Mouse (Mus musculus): ENCODE results near the gene Abcc3.

Gene Abcc3

GRCm38 (mm10) chr11:94355521-94356217 lies 37.1 kb downstream of the Abcc3 start:
- no peak for DNase-seq (ENCODE audit: low read depth, low spot score)

DNA sequence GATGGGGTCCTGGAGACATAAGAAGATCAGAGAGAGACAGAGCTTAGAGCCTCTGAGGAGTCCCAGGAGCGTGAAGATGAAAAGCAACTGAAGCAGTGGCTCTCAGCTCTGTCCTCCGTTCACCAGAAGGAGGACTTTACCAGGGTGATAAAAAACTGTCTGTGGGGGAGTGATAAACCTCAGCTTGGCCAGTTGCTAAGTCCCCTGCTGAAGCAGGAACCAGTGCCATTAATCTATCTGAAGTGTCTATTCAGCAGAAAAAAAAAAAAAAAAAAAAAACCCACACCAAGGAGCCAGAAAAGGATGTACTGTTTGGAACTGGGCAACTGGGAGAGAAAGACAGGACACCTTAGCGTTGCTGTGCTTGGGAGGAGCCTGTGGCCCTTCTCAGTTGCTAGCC lies 41.7 kb downstream of the Abcc3 start:
- DNase-seq (ENCODE audit: low read depth, low spot score) = no peak

DNA sequence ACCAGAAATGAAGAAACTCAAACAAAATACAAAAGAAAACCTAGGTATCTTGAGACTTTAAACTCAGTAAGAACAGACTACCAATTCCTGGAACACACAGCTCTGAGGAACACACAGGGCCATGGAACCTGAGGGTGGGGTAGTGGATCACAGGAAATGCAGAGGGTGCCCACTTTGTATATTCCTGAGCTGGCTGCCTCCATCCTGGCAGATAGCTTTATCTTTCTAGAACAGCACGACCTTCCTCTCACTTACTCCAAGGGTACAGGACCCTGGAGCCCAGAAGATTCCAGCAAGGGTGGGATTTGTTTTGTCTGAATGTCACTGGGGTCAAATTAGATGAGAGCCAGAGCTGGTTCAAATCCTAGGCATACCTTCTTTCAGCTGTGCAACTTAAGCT lies 42.5 kb downstream of the Abcc3 start:
- no peak for DNase-seq (ENCODE audit: low read depth, low spot score)

DNA sequence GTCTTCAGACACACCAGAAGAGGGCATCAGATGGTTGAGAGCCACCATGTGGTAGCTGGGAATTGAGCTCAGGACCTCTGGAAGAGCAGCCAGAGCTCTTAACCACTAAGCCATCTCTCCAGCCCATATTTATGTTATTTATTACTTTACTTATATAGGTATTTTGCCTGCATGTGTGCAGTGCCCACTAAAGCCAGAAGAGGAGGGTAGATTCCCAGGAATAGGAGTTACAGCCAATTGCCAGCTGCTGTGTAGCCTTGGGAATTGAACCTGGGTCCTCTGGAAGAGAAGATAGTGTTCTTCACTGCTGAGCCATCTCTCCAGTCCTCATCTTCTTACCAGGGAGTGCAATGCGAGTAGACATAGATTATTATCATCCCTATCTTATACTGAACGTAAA lies 43.0 kb downstream of the Abcc3 start:
- DNase-seq (ENCODE audit: low read depth, low spot score) = no peak

- no peak for DNase-seq (ENCODE audit: low read depth, low spot score)
Observed at GRCm38 (mm10) chr11:94347063-94347575, 45.7 kb downstream of the Abcc3 start.

DNA sequence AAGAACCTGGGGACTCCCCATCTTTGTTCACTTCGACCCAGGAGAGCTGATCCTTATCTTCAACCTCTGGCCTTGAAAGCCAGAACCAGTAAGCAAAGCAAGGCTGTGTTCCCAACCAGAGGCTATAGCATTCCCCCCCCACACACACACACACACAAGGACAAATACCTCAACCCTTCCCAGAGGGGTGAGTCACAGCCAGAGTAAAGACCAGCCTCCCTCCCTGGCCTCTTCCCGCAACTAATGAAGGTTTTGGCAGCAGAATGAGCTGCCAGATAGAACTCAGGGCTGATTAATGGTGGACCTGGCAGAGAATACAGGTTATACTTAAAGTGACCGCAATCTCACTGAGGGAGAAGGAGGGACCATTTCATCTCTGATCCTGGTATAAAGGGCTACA lies 46.2 kb downstream of the Abcc3 start:
- DNase-seq (ENCODE audit: low read depth, low spot score) = no peak

- no peak for DNase-seq (ENCODE audit: low read depth, low spot score)
Observed at GRCm38 (mm10) chr11:94345926-94346325, 46.9 kb downstream of the Abcc3 start.

DNA sequence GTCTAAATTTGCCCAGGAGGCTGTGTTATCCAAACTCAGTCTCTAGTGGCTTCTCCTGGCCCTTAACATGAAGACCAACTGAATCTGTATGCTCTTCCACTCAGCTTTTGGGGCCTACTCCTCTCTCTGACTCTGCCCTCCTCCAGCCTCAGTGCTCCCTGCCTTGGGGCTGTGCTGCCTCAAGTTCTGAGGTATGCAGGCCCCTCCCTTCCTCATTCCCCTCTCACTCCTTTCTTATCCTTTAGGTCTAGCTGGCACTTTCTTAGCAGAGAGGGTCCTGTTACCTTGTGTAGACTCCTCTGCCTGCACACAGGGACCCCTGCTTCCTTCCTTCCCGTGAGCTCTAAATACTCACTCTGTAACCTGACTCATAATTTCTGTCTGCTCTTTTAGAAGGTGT lies 48.3 kb downstream of the Abcc3 start:
- no peak for DNase-seq (ENCODE audit: low read depth, low spot score)

GRCm38 (mm10) chr11:94343955-94344358 lies 48.8 kb downstream of the Abcc3 start:
- DNase-seq (ENCODE audit: low read depth, low spot score) = peak; percentile 23

GRCm38 (mm10) chr11:94342114-94342905 lies 50.5 kb downstream of the Abcc3 start:
- no peak for DNase-seq (ENCODE audit: low read depth, low spot score)

DNA sequence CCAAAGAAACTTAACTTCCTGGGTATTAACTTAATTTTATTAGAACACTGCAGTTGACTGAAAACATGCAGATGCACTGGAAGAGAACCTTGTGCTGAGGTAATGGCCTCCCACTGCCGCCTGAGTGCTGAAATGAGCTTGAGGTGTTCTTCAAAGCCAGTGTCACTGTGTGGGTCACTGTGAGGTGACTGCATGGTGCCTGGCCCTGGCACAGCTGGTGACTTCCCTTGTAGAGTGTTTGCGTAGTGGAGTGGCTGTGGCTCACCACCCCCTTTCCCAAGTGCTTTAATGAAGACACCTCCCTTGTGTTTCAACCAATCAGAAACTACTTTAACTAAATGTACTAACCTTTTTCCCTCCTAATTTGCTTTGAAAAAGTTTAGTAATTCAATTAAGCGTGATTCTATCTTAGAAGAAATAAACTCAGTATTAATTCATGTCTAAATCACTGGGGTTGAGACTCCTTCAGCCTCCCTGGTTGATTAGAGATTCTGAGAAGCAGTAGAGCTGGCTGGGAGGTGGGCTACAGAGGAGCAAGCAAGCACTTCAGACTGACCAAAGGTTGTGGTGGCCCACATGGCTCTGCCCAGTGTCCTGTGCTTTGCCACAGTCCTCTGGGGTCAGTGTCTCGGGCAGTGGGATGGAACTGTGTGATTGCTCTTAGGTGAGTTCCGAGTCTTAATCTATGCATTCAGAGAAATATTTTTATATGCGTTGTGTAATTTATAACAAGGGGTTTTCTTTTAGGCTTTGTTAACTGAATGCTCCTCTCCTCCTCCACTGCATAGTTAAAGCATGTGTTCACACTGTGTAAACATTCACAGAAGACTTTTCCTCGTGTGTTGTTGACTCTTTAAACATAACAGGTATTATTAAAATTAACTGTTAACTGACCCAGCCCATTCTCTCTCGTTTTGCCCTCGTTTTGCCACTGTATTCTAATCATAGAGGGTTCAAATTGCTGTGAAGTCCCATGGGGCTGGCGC lies 51.6 kb downstream of the Abcc3 start:
- no peak for DNase-seq (ENCODE audit: low read depth, low spot score)

GRCm38 (mm10) chr11:94339732-94340585 lies 52.8 kb downstream of the Abcc3 start:
- DNase-seq (ENCODE audit: low read depth, low spot score) = peak; percentile 44

GRCm38 (mm10) chr11:94338347-94338746 lies 54.5 kb downstream of the Abcc3 start:
- no peak for DNase-seq (ENCODE audit: low read depth, low spot score)

GRCm38 (mm10) chr11:94336551-94336950 lies 56.2 kb downstream of the Abcc3 start:
- no peak for DNase-seq (ENCODE audit: low read depth, low spot score)

DNA sequence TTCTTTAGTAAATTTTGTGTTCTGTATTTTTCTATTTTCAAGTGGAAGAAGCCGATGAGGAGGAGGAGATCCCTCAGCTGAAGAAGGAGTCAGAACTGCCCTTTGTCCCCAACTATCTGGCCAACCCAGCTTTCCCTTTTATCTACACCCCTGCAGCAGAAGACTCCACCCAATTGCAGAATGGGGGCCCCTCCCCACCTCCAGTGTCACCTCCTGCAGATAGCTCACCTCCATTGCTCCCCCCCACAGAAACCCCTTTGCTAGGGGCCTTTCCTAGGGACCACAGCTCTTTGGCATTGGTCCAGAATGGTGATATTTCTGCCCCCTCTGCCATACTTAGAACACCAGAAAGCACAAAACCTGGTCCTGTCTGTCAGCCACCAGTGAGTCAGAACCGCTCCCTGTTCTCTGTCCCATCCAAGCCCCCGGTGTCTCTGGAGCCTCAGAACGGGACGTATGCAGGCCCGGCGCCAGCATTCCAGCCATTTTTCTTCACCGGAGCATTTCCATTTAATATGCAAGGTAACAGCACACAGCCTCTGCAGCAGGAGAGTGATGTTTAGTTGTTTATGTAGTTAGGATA lies 58.3 kb downstream of the Abcc3 start:
- DNase-seq (ENCODE audit: low read depth, low spot score) = no peak

DNA sequence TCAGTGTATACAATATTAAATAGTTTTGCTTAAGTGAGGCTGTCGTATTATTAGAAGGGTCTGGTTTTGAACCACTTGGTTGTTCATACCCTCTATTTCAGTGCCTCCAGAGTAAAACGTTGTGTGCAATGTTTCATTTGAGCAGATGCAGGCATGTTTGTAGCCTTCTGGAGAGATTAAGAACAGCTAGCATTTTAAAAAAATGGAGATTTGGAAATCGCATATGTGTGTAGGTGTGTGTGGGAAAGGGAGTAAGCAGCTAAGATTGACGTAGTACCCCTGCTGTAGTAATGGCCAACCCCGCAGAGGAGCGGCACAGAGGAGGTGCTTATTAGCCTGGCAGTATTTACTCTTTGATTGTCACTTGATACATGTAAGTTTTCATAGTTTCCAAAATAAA lies 60.1 kb downstream of the Abcc3 start:
- DNase-seq (ENCODE audit: low read depth, low spot score) = no peak

DNA sequence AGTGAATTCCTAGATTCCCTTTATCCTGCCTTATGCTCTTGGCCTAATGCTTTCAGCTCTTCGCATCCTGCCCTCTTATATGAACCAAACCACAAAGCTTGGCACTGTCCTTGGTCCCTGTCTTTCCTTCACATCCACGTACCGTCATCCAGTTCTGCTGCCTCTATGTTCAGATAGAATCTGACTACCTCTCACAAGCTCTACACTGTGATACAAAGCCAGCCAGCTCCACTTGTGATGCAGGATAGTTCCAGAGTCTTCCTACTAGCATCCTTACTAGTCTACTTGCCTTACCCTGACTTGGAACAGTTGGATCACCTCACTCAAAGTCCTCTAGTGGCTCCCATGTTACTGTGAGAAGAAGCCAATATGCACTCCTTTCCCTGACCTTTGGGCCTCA lies 62.6 kb downstream of the Abcc3 start:
- DNase-seq (ENCODE audit: low read depth, low spot score) = no peak

DNA sequence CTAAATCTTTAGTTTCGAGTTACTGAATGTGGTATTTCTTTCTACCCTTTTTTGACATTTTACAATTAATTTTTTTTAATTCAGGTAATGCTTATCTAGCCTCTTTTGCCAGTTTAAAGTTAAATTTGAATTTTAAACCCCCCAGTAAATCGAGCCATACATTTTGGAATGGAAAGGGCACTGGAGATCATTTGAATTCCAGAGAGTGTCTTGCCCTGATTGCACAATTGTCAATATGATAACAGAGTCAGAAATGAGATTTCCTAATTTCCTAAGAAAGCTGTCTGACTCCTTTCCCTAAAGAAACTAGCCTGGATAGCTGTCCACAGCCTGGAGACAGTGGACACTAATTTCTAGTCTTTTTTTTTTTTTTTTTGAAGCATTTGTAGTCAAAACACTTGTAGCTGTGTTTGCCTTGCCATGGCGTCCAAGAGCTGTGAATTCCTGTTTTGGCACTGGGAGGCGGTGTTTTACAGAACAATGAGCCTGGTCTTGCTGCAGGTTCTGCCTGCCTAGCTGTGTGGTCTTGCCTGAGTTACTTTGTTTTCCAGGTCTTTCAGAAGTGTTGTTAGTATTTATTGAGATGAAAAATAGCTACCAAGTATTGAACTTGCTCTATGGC lies 63.4 kb downstream of the Abcc3 start:
- DNase-seq (ENCODE audit: low read depth, low spot score) = no peak

DNA sequence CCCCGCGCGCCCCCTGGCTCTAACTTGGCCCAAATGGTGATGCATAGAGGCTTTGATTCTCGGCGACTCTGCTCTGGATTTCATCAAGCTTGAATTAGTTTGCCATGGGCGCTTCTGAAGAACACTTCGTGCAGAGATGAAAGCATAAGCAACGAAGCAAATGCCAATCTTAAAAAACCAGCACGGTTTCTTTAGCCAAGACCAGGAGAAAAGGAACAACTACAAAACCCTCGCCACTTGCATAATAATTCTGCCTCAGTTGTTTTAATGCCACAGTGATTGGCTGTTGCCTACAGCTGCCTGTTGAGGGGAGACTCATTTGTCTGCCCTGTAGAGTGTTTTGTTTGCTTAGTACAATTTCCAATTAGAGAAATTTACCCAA lies 64.2 kb downstream of the Abcc3 start:
- no peak for DNase-seq (ENCODE audit: low read depth, low spot score)

Data from retina, adult 2 months (tissue).